Mouse (Mus musculus): ENCODE results near the gene Rnft2. TPM values are rescaled to one million over a fixed set of nuclear protein-coding genes. Genes with fewer than 3 reads are reported as not detected.

The Rnft2 gene
- polyA plus RNA-seq, 2 experiments = 0.04 to 1.1 TPM

DNA sequence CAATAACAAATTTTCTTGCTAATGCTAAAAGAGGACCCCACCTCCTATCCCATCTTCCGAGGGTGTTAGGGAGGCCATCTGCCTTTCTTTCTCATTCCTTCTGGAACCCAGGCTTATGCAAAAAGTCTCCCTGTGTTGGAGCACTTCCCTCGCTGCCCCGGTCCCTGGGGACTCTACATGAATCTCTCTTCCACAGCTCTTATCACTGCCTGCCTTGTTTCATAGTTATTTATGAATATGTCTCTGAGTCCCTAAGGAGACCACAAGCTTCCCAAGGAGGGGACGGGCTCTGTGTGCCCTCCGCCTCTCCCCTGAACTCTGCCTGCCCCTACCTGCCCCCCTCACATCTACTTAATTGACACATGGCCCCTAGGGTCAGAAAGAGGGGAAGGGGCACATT lies 45.2 kb downstream of the Rnft2 start:
- Histone ChIP-seq H3K4me2 (ENCODE audit: low read depth) (no peak overlapping the region), H3K4me1 (replicated peaks; ENCODE audit: control insufficient read depth in 2 of 2, insufficient read depth in 2 of 2, low read length in 1 of 2) (no peaks in the 10 kb centered on the region), H3K4me3 (ENCODE audit: insufficient read depth in 1 of 2, low read depth in 2 of 2, low read length in 2 of 2) (no peak overlapping the region), H3K9ac (replicated peaks) (no peak overlapping the region), H3K27ac (no peak overlapping the region), H3K36me3 (replicated peaks; ENCODE audit: control insufficient read depth, insufficient read depth, low read depth) (no peaks in the 10 kb centered on the region), H3K9me3 (ENCODE audit: control insufficient read depth, low read length) (no peaks in the 10 kb centered on the region), H3K27me3 (ENCODE audit: control insufficient read depth, insufficient read depth, low read length) (no peaks in the 10 kb centered on the region)
- TF ChIP-seq CTCF (IDR thresholded peaks at IDR 0.05; ENCODE audit: low read depth) (no peak), EP300 (IDR thresholded peaks at IDR 0.05; ENCODE audit: low read depth) (no peak)
- ATAC-seq (ENCODE audit: insufficient read depth) = no peak
- no peak for DNase-seq (ENCODE audit: low read depth in 3 of 3, low spot score in 3 of 3)
- 62% methylated on average over 5 of the region's 5 CpGs for WGBS (ENCODE audit: insufficient replicate concordance)

DNA sequence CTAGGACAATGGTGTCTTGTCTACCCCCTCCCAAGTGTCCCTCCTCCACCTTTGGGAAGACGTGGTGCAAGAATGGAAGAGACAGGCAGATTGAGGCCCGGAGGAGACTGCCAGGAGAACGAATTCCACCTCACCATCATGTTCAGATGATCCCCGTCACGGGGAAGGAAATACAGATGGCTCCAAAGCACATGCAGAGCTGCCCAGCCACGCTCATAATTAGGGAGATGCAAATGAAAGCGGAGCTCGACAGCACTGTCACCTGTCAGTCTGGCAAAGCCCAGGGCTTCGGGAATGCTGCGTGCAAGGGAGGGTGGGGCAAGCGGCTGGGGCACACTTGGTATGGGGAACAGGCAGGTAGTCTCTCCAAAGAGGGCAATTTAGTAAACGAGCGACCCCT lies 47.5 kb downstream of the Rnft2 start:
- no peaks in the 10 kb centered on the region for H3K36me3 ChIP-seq (replicated peaks; ENCODE audit: control insufficient read depth, insufficient read depth, low read depth)
- no peaks in the 10 kb centered on the region for H3K27me3 ChIP-seq (ENCODE audit: control insufficient read depth, insufficient read depth, low read length)
- no peaks in the 10 kb centered on the region for H3K9me3 ChIP-seq (ENCODE audit: control insufficient read depth, low read length)
- no peak overlapping the region for H3K27ac ChIP-seq
- ATAC-seq (ENCODE audit: insufficient read depth) (no peak), DNase-seq (ENCODE audit: low read depth in 3 of 3, low spot score in 3 of 3) (no peak)
- no peak overlapping the region for H3K9ac ChIP-seq (replicated peaks)
- no peaks in the 10 kb centered on the region for H3K4me1 ChIP-seq (replicated peaks; ENCODE audit: control insufficient read depth in 2 of 2, insufficient read depth in 2 of 2, low read length in 1 of 2)
- H3K4me2 ChIP-seq (ENCODE audit: low read depth) = no peak overlapping the region
- H3K4me3 ChIP-seq (ENCODE audit: insufficient read depth in 1 of 2, low read depth in 2 of 2, low read length in 2 of 2) = no peak overlapping the region
- 47% methylated on average over 13 of the region's 13 CpGs for WGBS (ENCODE audit: insufficient replicate concordance)
- TF ChIP-seq CTCF (IDR thresholded peaks at IDR 0.05; ENCODE audit: low read depth) = no peak
- TF ChIP-seq EP300 (IDR thresholded peaks at IDR 0.05; ENCODE audit: low read depth) = no peak

DNA sequence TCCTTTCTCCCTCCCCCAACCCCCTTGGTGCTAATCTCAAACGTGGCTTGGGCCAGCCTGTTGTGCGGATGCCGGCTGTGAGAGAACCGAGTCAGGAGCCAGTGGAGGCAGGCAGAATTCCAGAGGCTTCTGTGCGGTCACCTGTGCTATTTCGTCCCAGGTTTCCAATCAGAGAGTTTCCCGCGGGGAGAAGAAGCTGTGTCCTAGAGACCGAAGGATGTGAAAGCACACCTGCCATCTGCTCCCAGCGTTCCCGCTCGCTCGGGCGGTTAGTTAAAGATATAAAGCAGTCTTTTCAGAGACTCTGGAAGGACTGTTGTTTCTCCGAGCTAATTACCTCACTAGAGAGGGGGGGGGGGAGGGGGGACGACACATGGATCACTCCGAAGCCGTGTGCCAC lies 52.7 kb downstream of the Rnft2 start:
- TF ChIP-seq CTCF (IDR thresholded peaks at IDR 0.05; ENCODE audit: low read depth) = no peak
- no peak for TF ChIP-seq EP300 (IDR thresholded peaks at IDR 0.05; ENCODE audit: low read depth)
- H3K27me3 ChIP-seq (ENCODE audit: control insufficient read depth, insufficient read depth, low read length) = no peaks in the 10 kb centered on the region
- no peak for ATAC-seq (ENCODE audit: insufficient read depth)

DNA sequence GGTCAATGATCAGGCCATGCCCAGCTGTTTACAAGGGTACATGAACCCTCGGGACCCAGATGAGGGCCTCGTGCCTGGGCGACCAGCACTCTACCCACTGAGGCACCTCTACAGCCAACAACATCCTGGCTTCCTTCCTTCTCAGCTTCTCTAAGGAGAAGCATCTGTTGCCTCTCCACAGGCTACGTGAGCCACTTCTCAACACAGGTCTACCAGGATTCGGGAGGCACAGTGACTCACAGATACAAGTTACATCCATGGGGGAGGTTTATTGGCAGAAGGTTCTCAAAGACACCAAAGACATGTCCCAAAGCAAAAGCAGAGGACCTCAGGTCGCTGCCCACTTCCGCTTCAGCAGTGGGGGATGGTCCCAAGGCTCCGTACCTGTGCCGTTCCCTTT lies 54.4 kb downstream of the Rnft2 start:
- H3K9me3 ChIP-seq (ENCODE audit: control insufficient read depth, low read length) = no peaks in the 10 kb centered on the region
- TF ChIP-seq CTCF (IDR thresholded peaks at IDR 0.05; ENCODE audit: low read depth) (no peak), EP300 (IDR thresholded peaks at IDR 0.05; ENCODE audit: low read depth) (no peak)
- DNase-seq (ENCODE audit: low read depth in 3 of 3, low spot score in 3 of 3) (no peak), ATAC-seq (ENCODE audit: insufficient read depth) (no peak)
- no peak overlapping the region for H3K4me2 ChIP-seq (ENCODE audit: low read depth)
- H3K36me3 ChIP-seq (replicated peaks; ENCODE audit: control insufficient read depth, insufficient read depth, low read depth) = no peaks in the 10 kb centered on the region
- H3K27ac ChIP-seq = no peak overlapping the region
- H3K9ac ChIP-seq (replicated peaks) = no peak overlapping the region
- no peaks in the 10 kb centered on the region for H3K27me3 ChIP-seq (ENCODE audit: control insufficient read depth, insufficient read depth, low read length)
- H3K4me1 ChIP-seq (replicated peaks; ENCODE audit: control insufficient read depth in 2 of 2, insufficient read depth in 2 of 2, low read length in 1 of 2) = no peaks in the 10 kb centered on the region
- H3K4me3 ChIP-seq (ENCODE audit: insufficient read depth in 1 of 2, low read depth in 2 of 2, low read length in 2 of 2) = no peak overlapping the region
- WGBS (ENCODE audit: insufficient replicate concordance) = 47% methylated on average over 9 of the region's 9 CpGs

More for the DNA sequence above, 52.7 kb downstream of the Rnft2 start:
- Histone ChIP-seq H3K4me3 (ENCODE audit: insufficient read depth in 1 of 2, low read depth in 2 of 2, low read length in 2 of 2) (no peak overlapping the region), H3K4me2 (ENCODE audit: low read depth) (no peak overlapping the region), H3K36me3 (replicated peaks; ENCODE audit: control insufficient read depth, insufficient read depth, low read depth) (no peaks in the 10 kb centered on the region), H3K9me3 (ENCODE audit: control insufficient read depth, low read length) (no peaks in the 10 kb centered on the region), H3K4me1 (replicated peaks; ENCODE audit: control insufficient read depth in 2 of 2, insufficient read depth in 2 of 2, low read length in 1 of 2) (no peaks in the 10 kb centered on the region), H3K27ac (no peak overlapping the region), H3K9ac (replicated peaks) (no peak overlapping the region)
- no peak for DNase-seq (ENCODE audit: low read depth in 3 of 3, low spot score in 3 of 3)
- 32% methylated on average over 18 of the region's 18 CpGs for WGBS (ENCODE audit: insufficient replicate concordance)

DNA sequence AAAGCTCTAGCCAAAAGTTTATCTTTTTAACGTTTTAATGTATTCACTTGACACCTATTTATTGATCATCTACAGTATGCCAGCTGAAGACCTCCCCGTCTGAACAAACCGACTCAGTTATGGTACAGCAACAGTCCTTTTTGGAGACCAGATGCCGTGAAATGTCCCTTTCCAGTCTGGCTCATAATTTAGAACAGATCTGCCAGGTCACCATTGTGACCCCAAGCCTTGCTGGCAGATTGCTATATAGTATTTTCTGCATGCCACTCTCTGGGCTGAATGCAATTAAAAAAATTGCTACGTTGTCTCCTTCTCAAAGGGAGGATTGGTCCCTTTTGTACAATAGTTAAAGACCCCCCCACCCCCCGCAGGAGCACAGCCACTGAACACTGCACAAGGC lies 56.6 kb downstream of the Rnft2 start:
- H3K27me3 ChIP-seq (ENCODE audit: control insufficient read depth, insufficient read depth, low read length) = no peaks in the 10 kb centered on the region
- no peaks in the 10 kb centered on the region for H3K36me3 ChIP-seq (replicated peaks; ENCODE audit: control insufficient read depth, insufficient read depth, low read depth)
- H3K27ac ChIP-seq = no peak overlapping the region
- H3K4me2 ChIP-seq (ENCODE audit: low read depth) = no peak overlapping the region
- DNase-seq (ENCODE audit: low read depth in 3 of 3, low spot score in 3 of 3) = no peak
- no peak for ATAC-seq (ENCODE audit: insufficient read depth)
- WGBS (ENCODE audit: insufficient replicate concordance) = 52% methylated on average over 6 of the region's 6 CpGs
- no peak for TF ChIP-seq EP300 (IDR thresholded peaks at IDR 0.05; ENCODE audit: low read depth)
- TF ChIP-seq CTCF (IDR thresholded peaks at IDR 0.05; ENCODE audit: low read depth) = no peak
- H3K4me3 ChIP-seq (ENCODE audit: insufficient read depth in 1 of 2, low read depth in 2 of 2, low read length in 2 of 2) = no peak overlapping the region
- no peaks in the 10 kb centered on the region for H3K9me3 ChIP-seq (ENCODE audit: control insufficient read depth, low read length)
- H3K4me1 ChIP-seq (replicated peaks; ENCODE audit: control insufficient read depth in 2 of 2, insufficient read depth in 2 of 2, low read length in 1 of 2) = no peaks in the 10 kb centered on the region
- no peak overlapping the region for H3K9ac ChIP-seq (replicated peaks)

Data from liver, embryonic 14.5 days (tissue).